Mouse (Mus musculus) liver, embryonic 16.5 days (tissue): Measurements from ENCODE around the gene Csad. TPM values are rescaled to one million over a fixed set of nuclear protein-coding genes. Genes with fewer than 3 reads are reported as not detected.
A peak's percentile ranks its signal among the peaks of the same experiment; 100 is the strongest.
"Not testable (repeated sequence)": the region's sequence is repeated elsewhere in the genome, so short reads cannot be mapped to it uniquely, and the experiment has no call there.

ENCODE experiments used
- ATAC-seq: fragments of 200-750 bp; cut with Nextera tagmentation; 2 replicates; pipeline ENCODE4 v1.8.0; 2017; ENCODE audit warnings: low read depth, mild to moderate bottlenecking, moderate number of reproducible peaks, moderate library complexity
- H3K27ac ChIP-seq: fragments of 300-500 bp; sonication (generic); 2 replicates; pipeline ENCODE4 v1.5.1; 2014; ENCODE audit warnings: mild to moderate bottlenecking, low read length
- H3K27me3 ChIP-seq: fragments of 300-500 bp; sonication (generic); 2 replicates; pipeline ENCODE4 v1.6.1; 2014; ENCODE audit warnings: low read depth, low read length, mixed read lengths; ENCODE audit not compliant: control insufficient read depth, insufficient read depth
- H3K36me3 ChIP-seq: fragments of 300-500 bp; sonication (generic); 2 replicates; pipeline ENCODE4 v1.6.1; 2014; ENCODE audit warnings: mild to moderate bottlenecking; ENCODE audit not compliant: control insufficient read depth, insufficient read depth
- H3K4me1 ChIP-seq: fragments of 300-500 bp; sonication (generic); 2 replicates; pipeline ENCODE4 v1.6.1; 2014; ENCODE audit warnings: low read depth, low read length, mixed read lengths; ENCODE audit not compliant: control insufficient read depth
- H3K4me2 ChIP-seq: fragments of 300-500 bp; sonication (generic); 2 replicates; pipeline ENCODE4 v1.6.1; 2014; ENCODE audit warnings: low read depth, low read length, mixed read lengths
- H3K4me3 ChIP-seq: fragments of 300-500 bp; sonication (generic); 2 replicates; pipeline ENCODE4 v1.5.1; 2014; ENCODE audit warnings: low read depth, mild to moderate bottlenecking, low read length
- H3K9ac ChIP-seq: fragments of 300-500 bp; sonication (generic); 2 replicates; pipeline ENCODE4 v1.6.1; 2014; ENCODE audit warnings: low read depth, low read length
- H3K9me3 ChIP-seq: fragments of 300-500 bp; sonication (generic); replicated peaks from 2 replicates; pipeline ENCODE4 v1.6.1; 2016; ENCODE audit warnings: low read length; ENCODE audit not compliant: control insufficient read depth
- WGBS: fragments of 180-500 bp; shearing (Covaris S2); extraction: QIAGEN DNeasy Blood & Tissue Kit; methylation state at CpG from one replicate; pipeline ENCODE4 v1.1.7; 2014; ENCODE audit not compliant: insufficient replicate concordance; 5-methylcytosine and 5-hydroxymethylcytosine counted together
- polyA plus RNA-seq: library from polyadenylated mRNA; unstranded; fragments of >200 nt; fragmentation: Nextera tagmentation; extraction: Ambion mirVana; gene quantifications from 2 replicates; pipeline ENCODE4 v1.2.1, GENCODE M21; 2015

Csad gene
- polyA plus RNA-seq, 1 experiment from 2014 or later, result 60.2 TPM

- Histone ChIP-seq H3K9ac (no peak overlapping the region), H3K4me2 (no peak overlapping the region), H3K36me3 (no peaks in the 10 kb centered on the region), H3K4me1 (peaks cover 19% of the 10 kb centered on the region), H3K27ac (no peak overlapping the region), H3K4me3 (no peak overlapping the region), H3K27me3 (peaks cover 9% of the 10 kb centered on the region), H3K9me3 (no peaks in the 10 kb centered on the region)
- 0 out of 2 replicates have a peak, but pooled peaks have one; percentile 20 for ATAC-seq
- 11% methylated on average over 9 of the region's 9 CpGs for WGBS
These were observed 34.7 kb upstream of the Csad start for GRCm38 (mm10) chr15:102239260-102239590.

- 74% methylated on average over 14 of the region's 14 CpGs for WGBS
- Histone ChIP-seq H3K4me1 (peaks cover 22% of the 10 kb centered on the region), H3K4me3 (no peak overlapping the region), H3K36me3 (no peaks in the 10 kb centered on the region), H3K4me2 (no peak overlapping the region), H3K27me3 (peaks cover 6% of the 10 kb centered on the region), H3K9me3 (no peaks in the 10 kb centered on the region), H3K27ac (no peak overlapping the region), H3K9ac (no peak overlapping the region)
- ATAC-seq, result no peak
These were observed 34.2 kb upstream of the Csad start for GRCm38 (mm10) chr15:102238543-102239259.

GRCm38 (mm10) chr15:102235371-102236027 is 31.0 kb upstream of the Csad start:
- no peak overlapping the region for H3K27ac ChIP-seq
- no peaks in the 10 kb centered on the region; the same call in 1 of the 2 replicates for H3K27me3 ChIP-seq
- H3K4me1 ChIP-seq, result peaks cover 33% of the 10 kb centered on the region
- peak overlapping the region; percentile 21; the same call in 1 of the 2 replicates for H3K4me2 ChIP-seq
- H3K9me3 ChIP-seq, result no peaks in the 10 kb centered on the region
- no peak overlapping the region for H3K4me3 ChIP-seq
- WGBS, result 30% methylated on average over 21 of the region's 21 CpGs
- H3K9ac ChIP-seq, result no peak overlapping the region
- no peaks in the 10 kb centered on the region for H3K36me3 ChIP-seq
- no peak for ATAC-seq

GRCm38 (mm10) chr15:102233896-102234295 is 29.4 kb upstream of the Csad start:
- peaks cover 33% of the 10 kb centered on the region for H3K4me1 ChIP-seq
- no peak overlapping the region for H3K9ac ChIP-seq
- no peaks in the 10 kb centered on the region for H3K9me3 ChIP-seq
- H3K27ac ChIP-seq, result no peak overlapping the region
- no peaks in the 10 kb centered on the region for H3K36me3 ChIP-seq
- no peak overlapping the region for H3K4me3 ChIP-seq
- WGBS, result 5% methylated on average over 2 of the region's 2 CpGs
- ATAC-seq, result no peak
- no peaks in the 10 kb centered on the region for H3K27me3 ChIP-seq
- no peak overlapping the region for H3K4me2 ChIP-seq

GRCm38 (mm10) chr15:102232764-102233163 is 28.2 kb upstream of the Csad start:
- Histone ChIP-seq H3K9ac (no peak overlapping the region), H3K27me3 (no peaks in the 10 kb centered on the region), H3K4me2 (no peak overlapping the region), H3K4me1 (peaks cover 33% of the 10 kb centered on the region), H3K9me3 (no peaks in the 10 kb centered on the region), H3K4me3 (no peak overlapping the region), H3K27ac (no peak overlapping the region), H3K36me3 (no peaks in the 10 kb centered on the region)
- WGBS, result 78% methylated on average over 7 of the region's 7 CpGs
- ATAC-seq, result no peak

GRCm38 (mm10) chr15:102231748-102232147 is 27.2 kb upstream of the Csad start, which contains the start of gene Itgb7:
Itgb7 (minus strand) TSS chr15:102231944.
- Histone ChIP-seq H3K9me3 (no peaks in the 10 kb centered on the region), H3K27ac (no peak within 1 kb of the TSS), H3K9ac (no peak within 1 kb of the TSS), H3K4me3 (peak within 1 kb of the TSS; percentile 29), H3K27me3 (no peaks in the 10 kb centered on the region), H3K4me1 (peaks cover 33% of the 10 kb centered on the region), H3K4me2 (peak within 1 kb of the TSS; percentile 47), H3K36me3 (no peaks in the 10 kb centered on the region)
- WGBS, result 7% methylated on average over 6 of the region's 6 CpGs
- peak; percentile 92 for ATAC-seq

GRCm38 (mm10) chr15:102230408-102231321 is 26.1 kb upstream of the Csad start:
- H3K27me3 ChIP-seq, result no peaks in the 10 kb centered on the region
- H3K9ac ChIP-seq, result no peak overlapping the region
- no peaks in the 10 kb centered on the region for H3K9me3 ChIP-seq
- H3K4me3 ChIP-seq, result peak overlapping the region; percentile 29; the same call in 1 of the 2 replicates
- no peaks in the 10 kb centered on the region for H3K36me3 ChIP-seq
- peak overlapping the region; percentile 47 for H3K4me2 ChIP-seq
- 0 out of 2 replicates have a peak, but pooled peaks have one; percentile 19 for ATAC-seq
- H3K27ac ChIP-seq, result no peak overlapping the region
- 64% methylated on average over 17 of the region's 17 CpGs for WGBS
- peaks cover 30% of the 10 kb centered on the region for H3K4me1 ChIP-seq

- H3K4me1 ChIP-seq, result peaks cover 14% of the 10 kb centered on the region
- H3K9me3 ChIP-seq, H3K27ac ChIP-seq, H3K4me2 ChIP-seq, H3K36me3 ChIP-seq, H3K4me3 ChIP-seq, H3K9ac ChIP-seq, ATAC-seq: not testable (repeated sequence)
- peaks cover 12% of the 10 kb centered on the region for H3K27me3 ChIP-seq
- WGBS, result 33% methylated on average over 5 of the region's 6 CpGs
These were observed 21.1 kb upstream of the Csad start for GRCm38 (mm10) chr15:102225619-102226018.
